Mouse (Mus musculus): ENCODE measurements around the gene Dab1.

The Dab1 gene

GRCm38 (mm10) chr4:103700392-103700791 lies 81.2 kb downstream of the Dab1 start:
- in situ Hi-C loops (cut with MboI, MseI), result no loop called here

- in situ Hi-C loops (cut with MboI, MseI), result no loop called here
These were observed 83.0 kb downstream of the Dab1 start for GRCm38 (mm10) chr4:103702137-103702536.

- in situ Hi-C loops (cut with MboI, MseI), result no loop called here
These were observed 85.3 kb downstream of the Dab1 start for GRCm38 (mm10) chr4:103704477-103704876.

GRCm38 (mm10) chr4:103706501-103706900 lies 87.3 kb downstream of the Dab1 start:
- in situ Hi-C loops (cut with MboI, MseI), result no loop called here

GRCm38 (mm10) chr4:103707140-103707539 lies 88.0 kb downstream of the Dab1 start:
- in situ Hi-C loops (cut with MboI, MseI), result no loop called here

GRCm38 (mm10) chr4:103711353-103711752 lies 92.2 kb downstream of the Dab1 start:
- in situ Hi-C loops (cut with MboI, MseI), result no loop called here

GRCm38 (mm10) chr4:103713921-103714320 lies 94.8 kb downstream of the Dab1 start:
- in situ Hi-C loops (cut with MboI, MseI), result no loop called here

GRCm38 (mm10) chr4:103714991-103715390 lies 95.8 kb downstream of the Dab1 start:
- in situ Hi-C loops (cut with MboI, MseI), result no loop called here

GRCm38 (mm10) chr4:103715568-103715967 lies 96.4 kb downstream of the Dab1 start:
- in situ Hi-C loops (cut with MboI, MseI), result no loop called here

- in situ Hi-C loops (cut with MboI, MseI), result no loop called here
These were observed 103.6 kb downstream of the Dab1 start for GRCm38 (mm10) chr4:103722738-103723137.

- in situ Hi-C loops (cut with MboI, MseI), result no loop called here
These were observed 107.3 kb downstream of the Dab1 start for GRCm38 (mm10) chr4:103726486-103726885.

GRCm38 (mm10) chr4:103737185-103737584 lies 118.0 kb downstream of the Dab1 start:
- in situ Hi-C loops (cut with MboI, MseI), result no loop called here

- in situ Hi-C loops (cut with MboI, MseI), result loop anchor here (25.0 kb wide), 1 partner anchor 1736 kb away; no protein-coding TSS in a partner anchor
These were observed 132.2 kb downstream of the Dab1 start for GRCm38 (mm10) chr4:103751249-103751855.

GRCm38 (mm10) chr4:103754561-103754960 lies 135.4 kb downstream of the Dab1 start:
- in situ Hi-C loops (cut with MboI, MseI), result loop anchor here (25.0 kb wide), 1 partner anchor 1733 kb away; no protein-coding TSS in a partner anchor

- in situ Hi-C loops (cut with MboI, MseI), result loop anchor here (25.0 kb wide), 1 partner anchor 1730 kb away; no protein-coding TSS in a partner anchor
These were observed 138.1 kb downstream of the Dab1 start for GRCm38 (mm10) chr4:103757241-103757640.

- in situ Hi-C loops (cut with MboI, MseI), result loop anchor here (10.0 to 25.0 kb wide), 2 partner anchors 218 to 1725 kb away; no protein-coding TSS in a partner anchor
These were observed 143.3 kb downstream of the Dab1 start for GRCm38 (mm10) chr4:103762416-103762815.

- in situ Hi-C loops (cut with MboI, MseI), result no loop called here
These were observed 156.6 kb downstream of the Dab1 start for GRCm38 (mm10) chr4:103775712-103776111.

GRCm38 (mm10) chr4:103781398-103781797 lies 162.2 kb downstream of the Dab1 start:
- in situ Hi-C loops (cut with MboI, MseI), result no loop called here

- in situ Hi-C loops (cut with MboI, MseI), result no loop called here
These were observed 164.5 kb downstream of the Dab1 start for GRCm38 (mm10) chr4:103783561-103784247.

- in situ Hi-C loops (cut with MboI, MseI), result no loop called here
These were observed 174.6 kb downstream of the Dab1 start for GRCm38 (mm10) chr4:103793589-103794312.

- in situ Hi-C loops (cut with MboI, MseI), result no loop called here
These were observed 177.3 kb downstream of the Dab1 start for GRCm38 (mm10) chr4:103796416-103796815.

GRCm38 (mm10) chr4:103802439-103802838 lies 183.3 kb downstream of the Dab1 start:
- in situ Hi-C loops (cut with MboI, MseI), result no loop called here

Data from regulatory T cell (primary cell).